Mouse (Mus musculus) neutrophil, adult 5-6 weeks (primary cell): ENCODE data around the gene Sh3d19. TPM values are rescaled to one million over a fixed set of nuclear protein-coding genes. Genes with fewer than 3 reads are reported as not detected.

Experiments used
- ATAC-seq: fragments of 151-379, 151-347 bp; 2 replicates; pipeline ENCODE4 v1.8.0; 2017; ENCODE audit warnings: mild to moderate bottlenecking, moderate TSS enrichment; ENCODE audit not compliant: insufficient number of reproducible peaks, poor library complexity, low FRiP score, severe bottlenecking; ENCODE audit errors: extremely low read depth
- total RNA-seq: library from RNA; stranded (forward); fragments of 200-1000 nt; gene quantifications from 2 replicates; pipeline ENCODE4 v1.2.3, GENCODE M21; 2017

The Sh3d19 gene
- total RNA-seq, 1 experiment from 2014 or later = 0.93 TPM

DNA sequence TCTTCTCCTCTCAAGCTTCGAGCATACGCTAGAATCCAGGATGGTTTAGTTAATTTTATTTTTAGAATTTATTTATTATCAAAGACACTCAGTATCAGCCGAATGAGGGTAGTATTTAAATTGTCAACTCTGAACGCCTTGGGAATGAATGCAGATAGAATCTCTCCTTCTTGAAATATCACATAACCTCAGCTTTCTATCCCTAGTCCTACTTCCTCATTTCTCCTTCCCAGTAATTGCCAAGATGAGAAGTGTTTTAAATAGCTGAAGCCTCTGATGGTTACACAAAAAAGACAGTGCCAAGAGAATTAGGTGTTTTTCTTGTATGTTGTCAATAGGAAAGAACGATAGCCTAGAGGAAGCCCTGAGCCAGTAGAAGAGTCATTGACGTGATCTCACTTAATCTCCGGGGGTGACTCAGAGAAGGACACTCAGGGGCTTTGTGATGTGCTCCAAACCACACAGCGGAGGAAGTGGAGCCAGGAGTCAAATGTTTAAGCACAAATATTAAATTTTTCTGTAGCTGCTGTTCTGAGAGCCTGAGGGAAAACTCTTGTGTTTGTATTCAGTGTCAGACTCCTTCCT lies 198.0 kb downstream of the Sh3d19 start:
- no peak for ATAC-seq

DNA sequence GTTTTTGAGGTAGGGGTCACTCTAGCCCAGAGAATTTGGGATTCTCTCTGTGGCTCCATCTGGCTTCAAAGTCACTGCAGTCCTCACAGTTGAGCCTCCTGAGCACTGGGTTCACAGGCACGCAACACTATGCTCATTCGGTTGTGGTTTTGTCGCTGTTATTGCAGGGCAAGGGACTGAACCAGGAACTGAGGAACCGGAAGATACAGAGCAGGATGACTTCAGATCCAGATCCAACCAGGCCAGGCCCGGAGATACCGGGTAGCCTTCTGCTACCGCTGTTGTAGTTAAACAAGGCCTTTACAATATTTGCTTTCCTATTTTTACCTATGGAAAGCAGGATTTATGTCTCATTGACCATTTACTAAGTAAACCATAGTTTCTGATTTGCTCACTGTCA lies 208.8 kb downstream of the Sh3d19 start:
- ATAC-seq = no peak

Other genes starting within 250 kb of the Sh3d19 start
- gene Fam160a1, start 153.8 kb upstream of the Sh3d19 start, total RNA-seq = 0.81 and 0.86 TPM in 2 replicates
- 0.23 and 0.49 TPM in 2 replicates for gene Glt28d2, start 83.6 kb upstream of the Sh3d19 start, total RNA-seq
- gene Gm37240, start 83.6 kb upstream of the Sh3d19 start, total RNA-seq = 0.12 and 0.93 TPM in 2 replicates
- gene Prss48, start 31.4 kb downstream of the Sh3d19 start, total RNA-seq = not detected in 2 replicates
- gene Rps3a1, start 171.6 kb downstream of the Sh3d19 start, total RNA-seq = 2,159 and 2,297 TPM in 2 replicates